Mouse (Mus musculus): ENCODE measurements around the gene Sema6c.
"Not testable (repeated sequence)": the region's sequence is repeated elsewhere in the genome, so short reads cannot be mapped to it uniquely, and the experiment has no call there.

The Sema6c gene

DNA sequence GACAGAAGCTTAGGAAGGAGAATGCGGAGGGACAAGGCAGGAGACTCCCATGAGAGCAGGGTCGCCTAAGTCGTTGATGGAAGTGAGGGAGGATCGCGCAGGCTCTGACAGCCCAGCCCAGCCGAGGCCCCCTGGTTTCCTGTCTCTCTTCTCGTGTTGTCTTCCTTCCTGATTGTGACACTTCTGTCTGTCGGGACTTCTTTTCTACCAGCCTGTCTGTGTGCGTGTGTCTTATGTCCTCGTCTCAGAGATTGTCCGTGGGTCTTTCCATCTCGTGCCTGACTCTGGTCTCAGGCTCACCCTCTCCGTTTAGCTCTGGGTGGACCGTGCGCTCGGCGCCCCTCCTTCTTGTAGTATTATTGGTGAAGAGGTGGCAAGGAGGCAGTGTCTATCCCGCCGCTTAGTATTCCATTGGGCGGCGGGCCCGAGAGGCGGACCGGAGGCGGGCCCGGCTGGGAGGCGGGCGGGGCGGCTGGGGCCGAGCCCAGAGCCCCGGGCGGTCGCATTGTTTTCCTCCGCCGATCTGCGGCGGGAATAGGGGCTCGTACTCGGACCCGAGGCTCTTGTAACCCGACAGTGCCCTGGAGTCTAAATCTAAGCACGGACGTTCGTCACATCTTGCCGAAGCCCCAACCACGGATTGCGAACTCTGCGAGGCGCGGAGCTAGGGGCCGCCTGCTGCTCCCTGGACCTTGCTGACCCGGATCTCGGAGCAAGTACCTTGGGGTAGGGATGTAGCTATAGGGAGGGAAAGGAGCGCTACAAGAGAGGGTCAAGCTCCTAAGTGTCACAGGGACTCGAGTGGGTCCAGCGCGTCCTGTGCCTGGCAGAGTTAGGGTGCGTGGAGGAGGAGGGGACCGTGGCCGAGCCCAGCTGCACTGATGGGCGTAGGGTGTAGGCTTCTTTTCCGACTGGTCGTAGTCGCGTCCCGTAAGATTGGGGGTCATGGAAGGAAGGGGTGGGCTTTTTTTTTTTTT lies at the start of gene Sema6c:
Gene Sema6c (plus strand): TSS at position 471 of the 977 bp plus-strand sequence.
- DNase-seq: peak; percentile 91 to 93

- peak; percentile 93 to 94 for DNase-seq
These were observed 49.1 kb upstream of the Sema6c start, which contains the start of gene Vps72 for GRCm38 (mm10) chr3:95110911-95111726. TSS of gene Vps72 (plus strand) at chr3:95111022.

GRCm38 (mm10) chr3:95112760-95113159 lies 47.5 kb upstream of the Sema6c start:
- no peak for DNase-seq

DNA sequence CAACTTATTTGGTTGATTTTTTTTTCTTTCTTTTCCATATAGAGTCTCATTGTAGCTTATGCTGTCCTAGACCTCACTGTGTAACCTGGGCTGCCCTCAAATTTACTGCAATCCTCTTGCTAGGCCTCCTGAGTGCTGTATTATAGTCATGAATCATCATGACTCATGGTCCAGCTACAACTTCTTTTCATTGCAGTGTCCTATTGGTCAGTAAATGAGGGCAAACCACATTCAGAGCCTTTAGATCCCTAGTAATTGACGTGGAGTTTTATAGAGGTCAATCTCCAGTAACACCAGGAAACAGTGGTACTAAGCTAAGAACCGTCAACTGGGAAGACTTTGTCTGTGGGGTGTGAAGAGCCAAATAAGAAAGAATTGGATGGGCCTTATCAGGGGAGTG lies 42.5 kb upstream of the Sema6c start:
- no peak for DNase-seq

- DNase-seq: peak; percentile 51 to 72
These were observed 38.7 kb upstream of the Sema6c start for GRCm38 (mm10) chr3:95121580-95121979.

GRCm38 (mm10) chr3:95124246-95124645 lies 36.0 kb upstream of the Sema6c start, which contains the start of gene Tmod4:
TSS of gene Tmod4 (plus strand) at chr3:95124476.
- DNase-seq: peak in 1 of 2 experiments; percentile 37

DNA sequence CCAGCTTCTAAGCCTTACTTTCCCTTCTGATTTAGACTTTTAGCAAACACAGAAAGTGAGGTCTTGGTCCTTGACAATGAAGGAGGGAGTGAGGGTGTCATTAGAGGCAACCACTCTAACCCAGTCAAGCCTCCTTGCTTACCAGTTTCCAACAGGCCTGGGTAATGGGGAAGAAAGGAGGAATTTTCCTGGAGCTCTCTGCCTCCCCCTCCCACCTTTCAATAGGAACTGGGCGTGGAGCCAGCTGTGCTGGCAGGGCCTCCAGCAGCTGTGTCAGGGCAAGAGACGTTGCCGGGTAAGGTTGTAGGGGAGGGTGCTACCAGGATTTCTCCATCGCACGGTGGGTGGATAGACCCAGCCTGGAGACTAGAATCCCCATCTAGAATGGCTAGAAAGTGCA lies 35.3 kb upstream of the Sema6c start:
- DNase-seq: peak; percentile 80 to 88

DNA sequence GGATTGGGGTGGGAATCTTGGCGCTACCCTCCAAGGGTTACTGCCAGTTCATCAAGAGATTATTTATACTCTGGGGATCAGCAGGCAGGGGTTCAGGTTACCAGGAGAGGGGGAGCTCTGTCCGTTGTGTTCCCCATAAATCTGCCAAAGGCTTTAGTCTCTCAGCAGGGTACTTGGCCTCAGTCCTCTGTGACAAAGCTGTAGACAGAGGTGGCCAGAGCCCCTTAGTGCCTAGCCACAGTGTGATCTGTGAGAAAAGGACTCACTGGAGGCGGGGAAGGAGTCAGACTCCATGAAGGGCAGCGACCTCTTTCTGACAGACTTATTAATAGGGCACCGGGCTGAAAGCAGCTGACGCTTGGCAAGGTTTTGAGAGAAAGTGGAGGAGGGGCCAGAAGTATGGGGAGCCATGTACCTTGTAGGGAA lies 31.0 kb upstream of the Sema6c start:
- no peak for DNase-seq

- DNase-seq: no peak
These were observed 30.2 kb upstream of the Sema6c start for GRCm38 (mm10) chr3:95130081-95130480.

- DNase-seq: not testable (repeated sequence)
These were observed 27.9 kb upstream of the Sema6c start for GRCm38 (mm10) chr3:95132389-95132788.

GRCm38 (mm10) chr3:95133176-95133575 lies 27.1 kb upstream of the Sema6c start:
- no peak for DNase-seq

DNA sequence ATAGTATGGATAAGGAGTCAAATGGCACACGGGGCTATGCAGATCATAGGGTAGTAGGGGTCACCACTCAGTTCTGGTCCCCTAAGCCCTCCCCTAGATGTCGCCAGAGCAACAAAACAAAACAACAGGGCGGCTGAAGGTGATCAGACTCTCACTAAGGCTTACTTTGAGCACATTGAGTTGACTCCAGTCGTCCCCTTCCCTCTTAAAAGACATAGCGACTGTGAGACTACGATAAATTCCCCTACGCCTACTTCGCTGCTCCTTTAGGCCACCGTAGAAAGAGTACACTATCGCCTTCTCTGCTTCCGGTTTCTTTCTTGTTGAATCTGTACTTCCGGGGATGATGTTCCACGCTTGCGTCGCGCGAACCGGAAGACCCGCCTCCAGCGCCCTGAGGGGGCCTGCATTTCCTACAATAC lies 26.6 kb upstream of the Sema6c start, which contains the start of the genes Scnm1 and Lysmd1:
Gene Scnm1 (minus strand): TSS at position 332 of the 422 bp plus-strand sequence.
Gene Lysmd1 (plus strand): TSS at position 409 of the 422 bp plus-strand sequence.
- DNase-seq: peak; percentile 91 to 96

DNA sequence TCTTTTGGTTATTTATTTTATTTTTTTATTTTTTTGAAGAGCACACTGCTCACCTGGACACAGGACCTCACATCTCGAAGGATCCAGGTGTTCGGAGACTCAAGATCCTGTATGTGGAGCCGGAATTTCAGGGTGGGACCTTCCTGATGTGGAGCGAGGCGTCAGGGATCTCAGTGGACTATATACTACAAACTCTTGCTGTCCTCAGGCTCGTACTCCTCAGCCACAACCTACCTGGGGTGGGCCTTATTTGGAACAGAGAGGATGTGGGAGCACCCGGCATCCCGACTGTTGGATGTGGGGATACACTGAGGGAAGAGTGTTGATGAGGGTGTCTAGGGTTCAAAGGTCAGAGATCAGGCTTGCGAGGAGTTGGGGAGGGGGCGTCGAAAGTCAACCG lies 26.1 kb upstream of the Sema6c start:
- DNase-seq: not testable (repeated sequence)

- DNase-seq: peak; percentile 73 to 77
These were observed 25.2 kb upstream of the Sema6c start for GRCm38 (mm10) chr3:95135023-95135422.

GRCm38 (mm10) chr3:95135433-95136052 lies 24.7 kb upstream of the Sema6c start:
- DNase-seq: peak in 1 of 2 experiments; percentile 16

DNA sequence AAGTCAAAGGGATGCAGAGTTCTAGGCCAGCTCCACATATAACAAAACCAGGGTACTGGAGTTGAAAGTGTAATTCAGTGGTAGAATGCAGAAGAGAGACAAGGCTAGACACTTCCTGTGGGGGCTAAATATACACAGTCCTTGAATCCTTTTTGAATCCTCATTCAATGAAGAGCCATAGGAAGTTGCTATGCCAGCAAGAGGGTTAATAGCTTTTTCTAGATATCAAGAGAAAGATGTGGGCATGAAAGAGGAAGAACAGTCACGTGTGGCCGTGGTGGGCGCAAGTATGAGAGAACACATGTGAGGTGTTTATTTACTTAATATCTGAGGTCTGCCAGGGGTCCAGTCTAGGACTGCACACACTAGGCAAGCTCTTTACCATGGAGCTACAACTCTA lies 23.9 kb upstream of the Sema6c start:
- DNase-seq: no peak

DNA sequence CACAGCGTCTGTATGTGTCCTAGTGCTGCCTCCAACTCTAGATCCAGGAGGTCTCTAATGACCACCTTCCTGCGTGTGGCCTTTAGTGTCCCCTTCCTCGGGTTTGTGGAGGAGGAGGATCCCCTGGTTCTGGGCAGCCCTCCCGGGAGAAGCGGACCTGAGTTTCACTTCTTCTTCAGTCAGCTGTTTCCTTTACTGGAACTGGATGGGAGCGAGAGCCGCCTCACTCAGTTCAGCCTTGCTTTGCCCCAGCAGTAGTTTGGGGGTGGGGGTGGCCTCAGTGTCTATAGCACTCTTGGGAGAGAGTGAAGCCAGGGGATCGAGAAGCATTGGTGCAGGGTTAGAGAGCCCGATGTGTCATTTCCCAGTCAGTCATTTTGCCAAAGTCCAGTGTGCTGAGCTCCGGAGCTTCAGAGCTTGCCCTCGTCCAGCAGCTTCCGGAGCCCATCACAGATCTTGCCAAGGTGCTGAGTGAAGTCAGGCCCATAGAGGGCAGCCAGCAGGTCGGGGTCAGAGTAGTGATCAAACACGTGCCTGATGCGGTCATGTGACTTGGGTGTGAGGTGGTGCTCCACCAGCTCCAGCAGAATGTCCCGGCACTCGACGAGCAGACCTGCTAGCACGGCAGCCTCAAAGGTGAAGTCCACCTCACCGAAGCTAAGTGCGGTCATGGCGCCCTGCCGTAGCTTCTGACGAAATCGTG lies 20.5 kb upstream of the Sema6c start:
- DNase-seq: no peak

DNA sequence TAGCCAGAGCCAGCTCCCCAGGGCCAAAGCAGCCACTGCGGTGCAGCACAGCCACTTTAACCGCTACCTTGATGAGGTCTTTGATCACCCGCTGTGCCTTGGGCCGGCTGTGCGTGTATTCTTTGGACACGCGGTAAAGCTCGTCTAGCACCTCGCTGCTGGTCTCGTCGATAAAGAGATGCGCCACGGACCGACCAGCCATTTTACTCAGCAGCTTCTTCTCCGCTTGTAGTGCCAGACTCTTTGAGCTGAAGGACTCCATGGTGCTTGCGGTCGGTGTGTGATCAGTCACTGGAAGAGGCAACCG lies 20.0 kb upstream of the Sema6c start:
- no peak for DNase-seq

DNA sequence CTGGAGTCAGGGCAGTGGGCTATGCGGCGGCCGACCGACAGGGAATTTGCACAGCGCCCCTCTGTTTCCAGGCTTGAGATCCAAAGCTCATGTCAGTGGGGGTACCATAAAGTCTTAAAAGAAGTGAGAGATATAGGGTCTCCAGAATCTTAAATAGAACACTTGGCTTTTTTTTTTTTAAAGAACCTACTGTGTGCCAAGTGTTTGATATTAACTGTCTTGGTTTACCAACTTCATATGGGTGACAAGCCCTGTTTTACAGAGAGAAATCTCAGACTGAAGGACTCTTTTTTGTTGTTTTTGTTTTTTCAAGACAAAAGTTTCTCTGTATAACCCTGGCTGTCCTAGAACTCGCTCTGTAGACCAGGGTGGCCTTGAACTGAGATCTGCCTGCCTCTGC lies 19.5 kb upstream of the Sema6c start:
- no peak for DNase-seq

DNA sequence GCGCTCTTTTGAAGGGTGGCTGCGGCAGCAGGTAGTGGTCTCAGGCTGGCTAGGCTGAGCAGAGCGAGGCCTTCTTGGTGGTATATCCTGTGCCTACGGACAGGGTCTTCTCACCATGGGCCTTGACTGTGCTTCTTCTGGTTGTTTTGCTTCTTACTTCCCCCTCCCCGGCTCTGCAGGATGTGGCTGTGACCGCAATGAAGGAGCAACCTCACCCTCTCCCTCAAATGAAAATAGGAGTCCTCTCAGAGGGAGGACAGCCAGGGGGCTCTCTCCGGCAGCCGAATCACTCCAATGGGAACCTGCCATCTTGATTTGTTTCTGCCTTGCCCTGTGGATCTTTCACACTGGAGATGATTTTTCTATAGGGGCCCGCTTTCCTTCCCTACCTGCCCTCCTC lies 18.8 kb upstream of the Sema6c start:
- DNase-seq: peak in 1 of 2 experiments; percentile 56

- peak; percentile 51 to 66 for DNase-seq
These were observed 18.2 kb upstream of the Sema6c start, which contains the start of gene Tnfaip8l2 for GRCm38 (mm10) chr3:95141952-95142616. TSS of gene Tnfaip8l2 (minus strand) at chr3:95142360.

Measured in lung, postnatal 4 days (tissue).